Comparison of ENCODE assay signal across 8 mouse cellular contexts in genomic region chr6:47835482-47835983, GRCm38 (mm10). TPM values are rescaled to one million over a fixed set of nuclear protein-coding genes. Genes with fewer than 3 reads are reported as not detected.
A peak's percentile ranks its signal among the peaks of the same experiment; 100 is the strongest.
DNase-seq lines count a peak whose midpoint lies in the region; ATAC-seq and TF ChIP-seq lines count a peak whose summit lies in the region.

Zfp398 (plus strand) TSS chr6:47835661.

- peak; percentile 97 for ATAC-seq in forebrain, embryonic 16.5 days
- peak; percentile 93 for ATAC-seq in neural tube, embryonic 15.5 days (ENCODE audit: low FRiP score)

- H3K27ac ChIP-seq in MEL (ENCODE audit: control insufficient read depth, low read depth, low read length): peak within 1 kb of the TSS; percentile 54
- H3K27ac ChIP-seq in forebrain, embryonic 16.5 days (ENCODE audit: low read length): peak within 1 kb of the TSS; percentile 97
- H3K27ac ChIP-seq in layer of hippocampus, adult 2 months: peak within 1 kb of the TSS; percentile 95
- H3K27ac ChIP-seq in neural tube, embryonic 15.5 days (replicated peaks): peak within 1 kb of the TSS; percentile 96

- H3K36me3 ChIP-seq in MEL (ENCODE audit: control insufficient read depth in 1 of 2, insufficient read depth in 2 of 2, low read length in 2 of 2): peaks cover 0 to 26% of the 10 kb centered on the region in 2 experiments; a peak in 2 of 4 replicates
- H3K36me3 ChIP-seq in forebrain, embryonic 16.5 days (ENCODE audit: control insufficient read depth, insufficient read depth): no peaks in the 10 kb centered on the region
- H3K36me3 ChIP-seq in neural tube, embryonic 15.5 days: peaks cover 5% of the 10 kb centered on the region

- peaks cover 17% of the 10 kb centered on the region for H3K79me2 ChIP-seq in MEL (ENCODE audit: control insufficient read depth, insufficient read depth, low read length, poor library complexity)

- H3K4me2 ChIP-seq in forebrain, embryonic 16.5 days (ENCODE audit: low read length): peak within 1 kb of the TSS; percentile 64
- peak within 1 kb of the TSS; percentile 72 for H3K4me2 ChIP-seq in neural tube, embryonic 15.5 days

- peak; percentile 77 to 82; a peak in 3 of 4 replicates for TF ChIP-seq POLR2A in MEL (IDR thresholded peaks at IDR 0.05; ENCODE audit: control insufficient read depth in 1 of 2, insufficient read depth in 1 of 2, low read depth in 1 of 2, low read length in 2 of 2, poor library complexity in 1 of 2)
- TF ChIP-seq POLR2A in lung, adult 2 months (IDR thresholded peaks at IDR 0.05; ENCODE audit: borderline replicate concordance, extremely low read depth, low read depth, low read length): peak; percentile 61; the same call in 1 of the 2 replicates

- TF ChIP-seq CTCF in MEL (IDR thresholded peaks at IDR 0.05 in 2 of 3, conservative IDR thresholded peaks at IDR 0.05 in 1 of 3; ENCODE audit: control insufficient read depth in 1 of 3, insufficient read depth in 1 of 3, low read depth in 2 of 3, low read length in 3 of 3, poor library complexity in 1 of 3, severe bottlenecking in 1 of 3): peak; percentile 66 to 100 (median 99)
- peak; percentile 100 for TF ChIP-seq CTCF in layer of hippocampus, adult 2 months (conservative IDR thresholded peaks at IDR 0.05)
- TF ChIP-seq CTCF in lung, adult 2 months (IDR thresholded peaks at IDR 0.05; ENCODE audit: insufficient read depth, low read length): peak; percentile 46; the same call in 1 of the 2 replicates

- no peaks in the 10 kb centered on the region for H3K9me3 ChIP-seq in MEL (replicated peaks; ENCODE audit: insufficient read depth, low read length)
- no peaks in the 10 kb centered on the region for H3K9me3 ChIP-seq in forebrain, embryonic 16.5 days (ENCODE audit: control insufficient read depth, low read length)
- H3K9me3 ChIP-seq in neural tube, embryonic 15.5 days (replicated peaks): no peaks in the 10 kb centered on the region

- H3K4me3 ChIP-seq in MEL (ENCODE audit: control insufficient read depth in 1 of 2, insufficient read depth in 1 of 2, low read depth in 2 of 2, low read length in 2 of 2): peak within 1 kb of the TSS; percentile 72 to 91
- H3K4me3 ChIP-seq in forebrain, embryonic 16.5 days (replicated peaks; ENCODE audit: low read length): peak within 1 kb of the TSS; percentile 95
- peak within 1 kb of the TSS; percentile 71 for H3K4me3 ChIP-seq in layer of hippocampus, adult 2 months
- H3K4me3 ChIP-seq in lung, adult 2 months (replicated peaks; ENCODE audit: extremely low read depth, low read depth, low read length): peak within 1 kb of the TSS; percentile 81
- peak within 1 kb of the TSS; percentile 84 for H3K4me3 ChIP-seq in neural tube, embryonic 15.5 days (replicated peaks)

- DNase-seq in MEL (ENCODE audit: low read depth, low spot score): peak; percentile 96
- DNase-seq in cerebellum, adult 18-20 months: peak; percentile 95 to 99
- DNase-seq in heart, postnatal 36 days: peak; percentile 96 to 98
- peak; percentile 95 to 99 for DNase-seq in layer of hippocampus, adult 2 months (ENCODE audit: low spot score in 2 of 2)
- DNase-seq in lung, adult 2 months: peak; percentile 94
- peak; percentile 98 for DNase-seq in testis, postnatal 10 days (ENCODE audit: low spot score)

- peak; percentile 33 for TF ChIP-seq RAD21 in MEL (IDR thresholded peaks at IDR 0.05; ENCODE audit: low read depth, low read length)

- H3K27me3 ChIP-seq in MEL (ENCODE audit: control insufficient read depth in 1 of 2, insufficient read depth in 2 of 2, low read length in 2 of 2): no peaks in the 10 kb centered on the region
- H3K27me3 ChIP-seq in forebrain, embryonic 16.5 days (replicated peaks; ENCODE audit: control insufficient read depth, insufficient read depth, low read length): no peaks in the 10 kb centered on the region
- H3K27me3 ChIP-seq in neural tube, embryonic 15.5 days (replicated peaks): no peaks in the 10 kb centered on the region

- intact Hi-C loops in heart, postnatal 36 days (cut with DNase I): loop anchor here (1.0 kb wide), 1 partner anchor 85 kb away; the partner anchor contains the start of gene Zfp212

- H3K9ac ChIP-seq in MEL (ENCODE audit: control insufficient read depth, low read depth, low read length, poor library complexity, severe bottlenecking): peak within 1 kb of the TSS; percentile 82
- peak within 1 kb of the TSS; percentile 97 for H3K9ac ChIP-seq in forebrain, embryonic 16.5 days (replicated peaks; ENCODE audit: low read depth, low read length)
- H3K9ac ChIP-seq in neural tube, embryonic 15.5 days (replicated peaks): peak within 1 kb of the TSS; percentile 90

- TF ChIP-seq EP300 in MEL (IDR thresholded peaks at IDR 0.05; ENCODE audit: low read depth in 1 of 2, low read length in 2 of 2): 0 out of 4 replicates have a peak, but pooled peaks of 1 of the 2 experiments have one; percentile 34

- under 1% methylated on average over 52 of the region's 52 CpGs for WGBS in forebrain, embryonic 16.5 days
- under 1% methylated on average over 52 of the region's 52 CpGs for WGBS in lung, adult 2 months
- WGBS in neural tube, embryonic 15.5 days: under 1% methylated on average over 52 of the region's 52 CpGs

- peaks cover 12 to 16% of the 10 kb centered on the region in 2 experiments for H3K4me1 ChIP-seq in MEL (ENCODE audit: control insufficient read depth in 1 of 2, insufficient read depth in 2 of 2, low read length in 2 of 2)
- peaks cover 12% of the 10 kb centered on the region for H3K4me1 ChIP-seq in forebrain, embryonic 16.5 days (replicated peaks; ENCODE audit: control insufficient read depth, insufficient read depth, low read length)
- H3K4me1 ChIP-seq in lung, adult 2 months (ENCODE audit: control insufficient read depth, insufficient read depth, low read length): peaks cover 5% of the 10 kb centered on the region
- peaks cover 29% of the 10 kb centered on the region for H3K4me1 ChIP-seq in neural tube, embryonic 15.5 days

TF ChIP-seq in MEL, 35 proteins besides CTCF, POLR2A, EP300 and RAD21:
- TF ChIP-seq POLR2AphosphoS2 (IDR thresholded peaks at IDR 0.05; ENCODE audit: low read length): peak; percentile 68; the same call in 1 of the 2 replicates
- TF ChIP-seq HCFC1 (IDR thresholded peaks at IDR 0.05; ENCODE audit: low read depth, low read length): peak; percentile 84
- peak; percentile 76 for TF ChIP-seq NELFE (IDR thresholded peaks at IDR 0.05; ENCODE audit: low read depth, low read length)
- peak; percentile 92 for TF ChIP-seq SIN3A (IDR thresholded peaks at IDR 0.05; ENCODE audit: low read length)
- 0 out of 2 replicates have a peak, but pooled peaks have one; percentile 51 for TF ChIP-seq ZMIZ1 (IDR thresholded peaks at IDR 0.05; ENCODE audit: low read depth, low read length)
- peak; percentile 33 for TF ChIP-seq ZC3H11A (IDR thresholded peaks at IDR 0.05; ENCODE audit: low read depth, low read length)
- TF ChIP-seq MXI1 (IDR thresholded peaks at IDR 0.05; ENCODE audit: low read depth, low read length): peak; percentile 83
- TF ChIP-seq MAX (IDR thresholded peaks at IDR 0.05; ENCODE audit: low read length): no peak
- peak; percentile 82 for TF ChIP-seq ETS1 (IDR thresholded peaks at IDR 0.05; ENCODE audit: low read depth, low read length)
- peak; percentile 70 for TF ChIP-seq SMC3 (IDR thresholded peaks at IDR 0.05; ENCODE audit: low read depth, low read length)
- TF ChIP-seq MAZ (IDR thresholded peaks at IDR 0.05; ENCODE audit: low read depth, low read length): peak; percentile 92
- TF ChIP-seq UBTF (IDR thresholded peaks at IDR 0.05; ENCODE audit: borderline replicate concordance, insufficient read depth, low read depth, low read length): peak; percentile 55; the same call in 1 of the 2 replicates
- TF ChIP-seq POLR2AphosphoS5 (IDR thresholded peaks at IDR 0.05; ENCODE audit: borderline replicate concordance, low read depth, low read length): no peak
- TF ChIP-seq ELF1 (IDR thresholded peaks at IDR 0.05; ENCODE audit: low read depth, low read length): peak; percentile 69
- TF ChIP-seq TCF12 (IDR thresholded peaks at IDR 0.05; ENCODE audit: low read depth, low read length): peak; percentile 47; the same call in 1 of the 2 replicates
- no peak for TF ChIP-seq ZKSCAN1 (IDR thresholded peaks at IDR 0.05; ENCODE audit: low read depth, low read length)
- no peak for TF ChIP-seq MYB (IDR thresholded peaks at IDR 0.05; ENCODE audit: low read depth, low read length)
- peak; percentile 21; the same call in 1 of the 2 replicates for TF ChIP-seq USF1 (IDR thresholded peaks at IDR 0.05; ENCODE audit: low read depth, low read length)
- TF ChIP-seq GABPA (IDR thresholded peaks at IDR 0.05; ENCODE audit: low read depth, low read length): peak; percentile 79; the same call in 1 of the 2 replicates

RNA-seq across cellular contexts. Expression of gene Zfp398, which starts in this region (rescaled TPM):
- 4.2 and 4.7 TPM in 2 replicates for total RNA-seq in MEL (2012; rRNA removed)
- 1 to 10 TPM in 1 of 2 experiments, not detected in 1; 9.5 TPM for polyA plus RNA-seq in MEL (2012; ENCODE audit: insufficient read depth in 1 of 2, insufficient read length in 2 of 2, low read depth in 1 of 2, low replicate concordance in 2 of 2, missing spikeins in 1 of 2)
- 17.5 and 18.7 TPM in 2 replicates for polyA plus RNA-seq in forebrain, embryonic 16.5 days (2015; fragmentation: Nextera tagmentation; extraction: Ambion mirVana)
- total RNA-seq in heart, postnatal 36 days (2021): 1 to 10 TPM; 5.6 to 8.0 TPM
- 10 to 100 TPM; 21.9 to 22.5 TPM for total RNA-seq in layer of hippocampus, adult 2 months (2021)
- 8.8 and 8.9 TPM in 2 replicates for polyA plus RNA-seq in lung, adult 2 months (2012; rRNA removed)
- polyA plus RNA-seq in neural tube, embryonic 15.5 days (2015; fragmentation: Nextera tagmentation; extraction: Ambion mirVana): 17.3 and 17.4 TPM in 2 replicates

Comparison
In these comparisons a context has a peak if more than half of its experiments do, and no peak if none do; other contexts are left out.
1. Peak in every context shown above with its lines: DNase-seq, ATAC-seq, H3K4me3 ChIP-seq and H3K27ac ChIP-seq.
2. CTCF ChIP-seq: peak in every context shown above with its lines; median percentile 100 in layer of hippocampus, adult 2 months; 99 in MEL; 46 in lung, adult 2 months.